Mouse (Mus musculus) heart, embryonic 10.5 days (tissue): ENCODE measurements around the gene Zfp568. TPM values are rescaled to one million over a fixed set of nuclear protein-coding genes. Genes with fewer than 3 reads are reported as not detected.

Experiments used
- DNase-seq: peaks from one replicate; pipeline ENCODE4 v3.0.0-alpha.2; 2017; ENCODE audit warnings: low spot score
- H3K27ac ChIP-seq: fragments of 300-500 bp; sonication (generic); 2 replicates; pipeline ENCODE4 v1.5.1; 2016; ENCODE audit warnings: mild to moderate bottlenecking
- H3K27me3 ChIP-seq: fragments of 300-500 bp; sonication (generic); 2 replicates; pipeline ENCODE4 v1.6.1; 2016; ENCODE audit warnings: mild to moderate bottlenecking; ENCODE audit not compliant: poor library complexity, insufficient read depth, severe bottlenecking
- H3K36me3 ChIP-seq: fragments of 300-500 bp; sonication (generic); 2 replicates; pipeline ENCODE4 v1.6.1; 2016; ENCODE audit warnings: mild to moderate bottlenecking, moderate library complexity
- H3K4me1 ChIP-seq: fragments of 300-500 bp; sonication (generic); 2 replicates; pipeline ENCODE4 v1.6.1; 2016; ENCODE audit warnings: mild to moderate bottlenecking
- H3K4me3 ChIP-seq: fragments of 300-500 bp; sonication (generic); 2 replicates; pipeline ENCODE4 v1.5.1; 2016; ENCODE audit warnings: mild to moderate bottlenecking, moderate library complexity
- H3K9me3 ChIP-seq: fragments of 300-500 bp; sonication (generic); 2 replicates; pipeline ENCODE4 v1.6.1; 2016; ENCODE audit warnings: mild to moderate bottlenecking, moderate library complexity
- whole genome bisulfite sequencing: fragments of 180-500 bp; shearing (Covaris S2); methylation state at CpG from one replicate; pipeline ENCODE4 v1.1.7; 2016; 5-methylcytosine and 5-hydroxymethylcytosine counted together
- polyA plus RNA-seq: library from polyadenylated mRNA; unstranded; fragments of >200 nt; fragmentation: Nextera tagmentation; extraction: Ambion mirVana; gene quantifications from 2 replicates; pipeline ENCODE4 v1.2.1, GENCODE M21; 2016

The Zfp568 gene
- 32.0 and 33.8 TPM in 2 replicates for polyA plus RNA-seq

DNA sequence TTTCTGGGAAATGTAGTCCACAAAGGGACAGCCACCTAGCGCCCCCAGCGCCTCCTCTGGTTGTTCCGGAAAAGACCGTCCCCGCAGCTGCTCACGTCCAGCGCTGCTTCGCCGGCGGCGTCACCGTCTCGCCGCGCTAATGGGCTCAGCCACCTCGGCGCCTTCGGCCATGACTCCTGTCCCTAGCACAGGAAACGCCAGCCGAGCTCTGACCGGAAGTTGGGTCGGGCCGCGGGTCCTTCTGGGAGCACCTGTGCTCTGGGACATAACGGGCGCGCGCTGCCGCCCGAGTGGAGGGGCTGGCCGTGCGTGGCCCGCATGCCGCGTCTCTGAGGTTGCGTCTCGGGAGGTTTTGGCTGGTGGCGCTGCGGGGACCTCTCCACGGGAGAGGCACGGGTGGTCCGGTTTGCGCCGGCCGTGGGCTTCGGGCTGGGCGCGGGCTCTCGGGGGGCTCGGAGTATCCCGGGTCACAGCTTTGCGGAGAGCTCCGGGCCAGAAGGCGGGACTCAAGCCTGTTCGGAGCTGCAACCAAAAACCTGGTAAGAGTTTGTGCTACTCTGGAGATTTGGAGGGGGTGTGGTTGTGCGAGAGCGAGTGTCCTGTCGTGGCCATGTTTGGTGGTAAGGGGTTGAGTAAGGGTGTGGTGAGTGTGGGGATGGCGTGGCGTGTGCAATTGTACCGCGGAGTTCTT lies at the start of gene Zfp568:
TSS of gene Zfp568 (plus strand) at position 266 of the 691 bp plus-strand sequence.
- WGBS: under 1% methylated on average over 62 of the region's 62 CpGs

DNA sequence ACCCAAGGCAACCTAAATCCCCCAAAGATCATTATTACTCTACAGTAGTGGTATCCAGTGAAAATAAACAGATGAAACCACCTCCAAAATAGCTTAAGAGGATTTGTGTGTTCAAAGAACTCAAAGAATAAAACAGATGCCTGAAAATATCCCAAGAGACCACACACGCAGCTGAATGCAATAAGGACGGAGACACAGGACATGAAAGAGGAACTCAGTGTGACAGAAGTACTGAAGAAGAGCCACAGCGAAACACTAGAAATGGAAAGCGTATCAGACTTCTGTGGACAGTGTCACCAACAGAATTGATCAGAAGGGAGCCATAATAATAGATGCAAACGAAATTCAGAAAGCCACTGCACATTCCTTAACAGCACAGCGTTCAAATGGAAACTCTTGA lies 44.9 kb upstream of the Zfp568 start:
- 90% methylated on average over 6 of the region's 6 CpGs for WGBS

More for the DNA sequence above, at the start of gene Zfp568:
- Histone ChIP-seq H3K4me3 (peak within 1 kb of the TSS; percentile 90), H3K36me3 (peaks cover 32% of the 10 kb centered on the region), H3K27me3 (no peaks in the 10 kb centered on the region), H3K4me1 (peaks cover 39% of the 10 kb centered on the region), H3K9me3 (no peaks in the 10 kb centered on the region), H3K27ac (peak within 1 kb of the TSS; percentile 96)
- peak; percentile 99 for DNase-seq

DNA sequence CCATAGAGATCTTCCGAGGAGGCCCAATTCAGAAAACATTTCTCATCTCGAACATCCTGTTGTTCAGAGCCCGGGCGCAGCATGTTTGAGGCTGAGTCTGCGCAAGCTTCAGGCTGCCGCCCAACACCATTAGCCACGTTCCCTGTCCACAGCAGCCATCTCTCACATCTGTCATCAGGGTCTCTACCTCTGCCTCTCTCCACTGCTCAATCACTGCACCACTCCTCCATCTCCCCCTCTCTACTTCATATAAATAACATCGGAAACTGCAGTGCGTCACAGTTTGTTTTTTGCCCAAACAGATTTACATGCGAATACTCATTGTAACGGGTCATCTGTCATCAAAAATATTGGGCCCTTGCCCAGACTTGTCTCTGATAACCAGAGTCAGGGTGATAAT lies 42.7 kb upstream of the Zfp568 start:
- WGBS: 88% methylated on average over 11 of the region's 11 CpGs
- no peak overlapping the region for H3K27ac ChIP-seq
- DNase-seq: no peak
- H3K9me3 ChIP-seq: no peaks in the 10 kb centered on the region
- no peak overlapping the region for H3K4me3 ChIP-seq
- peaks cover 61% of the 10 kb centered on the region for H3K36me3 ChIP-seq
- H3K4me1 ChIP-seq: no peaks in the 10 kb centered on the region
- no peaks in the 10 kb centered on the region for H3K27me3 ChIP-seq

More for the DNA sequence above, 44.9 kb upstream of the Zfp568 start:
- no peaks in the 10 kb centered on the region for H3K27me3 ChIP-seq
- no peaks in the 10 kb centered on the region for H3K9me3 ChIP-seq
- DNase-seq: no peak
- no peak overlapping the region for H3K4me3 ChIP-seq
- H3K27ac ChIP-seq: no peak overlapping the region
- peaks cover 73% of the 10 kb centered on the region for H3K36me3 ChIP-seq
- H3K4me1 ChIP-seq: no peaks in the 10 kb centered on the region

DNA sequence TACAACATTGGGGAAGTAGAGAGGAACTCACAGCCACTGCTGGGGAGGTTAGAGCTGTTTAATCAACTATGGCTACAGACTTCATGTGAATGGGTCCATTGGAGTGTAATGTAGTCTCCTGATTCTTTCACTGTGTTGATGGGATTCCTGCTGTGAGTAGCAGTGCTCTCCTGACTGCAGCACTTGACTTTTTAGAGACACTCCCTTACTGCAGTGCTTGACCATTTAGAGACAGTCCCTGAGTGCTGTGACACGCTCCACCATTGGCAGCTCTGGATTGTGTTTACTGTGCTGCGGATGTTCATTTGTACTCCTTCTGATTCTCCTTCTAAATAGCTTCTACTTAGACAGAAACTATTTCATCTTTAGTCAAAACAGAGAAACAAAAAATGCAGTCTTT lies 41.0 kb upstream of the Zfp568 start:
- 45% methylated on average over 2 of the region's 2 CpGs for WGBS
- H3K4me1 ChIP-seq: no peaks in the 10 kb centered on the region
- no peak overlapping the region for H3K4me3 ChIP-seq
- H3K36me3 ChIP-seq: peaks cover 54% of the 10 kb centered on the region
- no peak overlapping the region for H3K27ac ChIP-seq
- H3K9me3 ChIP-seq: no peaks in the 10 kb centered on the region
- H3K27me3 ChIP-seq: no peaks in the 10 kb centered on the region
- DNase-seq: no peak

DNA sequence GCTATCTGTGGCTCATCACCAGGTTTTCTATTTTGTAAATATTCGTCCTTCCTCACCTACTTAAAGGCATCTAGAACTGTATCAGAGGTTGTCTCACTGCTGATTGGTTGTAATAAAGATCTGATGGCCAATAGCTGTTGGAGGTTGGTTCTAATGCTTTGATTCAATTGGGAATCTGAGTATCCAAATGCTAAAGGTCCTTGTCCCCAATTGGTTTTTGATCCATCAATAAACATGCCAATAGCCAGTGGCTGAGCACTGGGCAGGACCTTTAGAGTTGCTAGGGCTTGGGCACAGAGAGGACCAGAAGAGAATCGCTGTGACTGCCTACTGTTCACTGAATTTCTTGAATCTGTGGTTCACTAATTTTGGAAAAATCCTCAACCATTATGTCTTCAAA lies 40.0 kb upstream of the Zfp568 start:
- H3K9me3 ChIP-seq: no peaks in the 10 kb centered on the region
- no peak overlapping the region for H3K4me3 ChIP-seq
- no peaks in the 10 kb centered on the region for H3K4me1 ChIP-seq
- WGBS: 66% methylated on average over 2 of the region's 2 CpGs
- peaks cover 55% of the 10 kb centered on the region for H3K36me3 ChIP-seq
- no peak for DNase-seq
- H3K27ac ChIP-seq: no peak overlapping the region
- no peaks in the 10 kb centered on the region for H3K27me3 ChIP-seq

DNA sequence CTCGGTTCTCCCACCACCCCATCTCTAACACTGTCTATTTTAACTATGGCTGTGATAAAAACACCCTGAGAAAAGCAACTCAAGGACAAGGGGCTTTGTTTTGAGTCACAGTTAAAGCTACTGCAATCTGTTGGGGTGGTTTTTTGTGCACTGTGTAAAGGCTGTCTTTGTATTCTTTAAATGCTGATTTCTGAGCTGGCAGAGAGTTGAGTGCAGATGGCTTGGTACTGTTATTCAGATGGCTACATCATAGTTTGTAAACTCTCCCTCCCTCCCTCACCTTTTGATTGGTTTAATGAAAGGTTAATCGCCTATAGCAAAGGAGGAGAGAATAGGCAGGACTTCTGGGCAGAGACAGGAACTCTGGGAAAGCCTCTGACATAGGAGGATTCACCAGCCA lies 39.6 kb upstream of the Zfp568 start:
- peaks cover 59% of the 10 kb centered on the region for H3K36me3 ChIP-seq

DNA sequence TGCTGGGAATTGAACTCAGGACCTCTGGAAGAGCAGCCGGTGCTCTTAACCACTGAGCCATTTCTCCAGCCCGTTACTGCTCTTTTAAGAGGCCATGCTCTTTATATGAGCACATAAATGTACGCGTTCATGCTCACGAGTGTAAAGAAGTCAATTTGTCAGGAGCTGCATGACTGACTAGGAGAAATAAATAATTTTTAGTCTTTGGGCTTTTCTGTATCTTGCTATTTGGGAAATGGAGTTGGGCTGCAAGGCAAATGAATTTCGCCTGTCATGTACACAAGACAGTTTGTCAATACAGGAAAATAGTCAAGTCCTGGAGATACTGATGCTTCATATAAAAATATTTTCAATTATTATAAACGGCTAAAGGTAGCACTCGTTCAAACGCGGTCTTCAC lies 30.7 kb upstream of the Zfp568 start:
- Histone ChIP-seq H3K4me1 (peaks cover 9% of the 10 kb centered on the region), H3K4me3 (peak overlapping the region; percentile 84), H3K27ac (peak overlapping the region; percentile 97), H3K36me3 (peaks cover 25% of the 10 kb centered on the region; the same call in 1 of the 2 replicates), H3K27me3 (no peaks in the 10 kb centered on the region), H3K9me3 (no peaks in the 10 kb centered on the region)
- DNase-seq: no peak
- WGBS: 53% methylated on average over 10 of the region's 10 CpGs

More for the DNA sequence above, 39.6 kb upstream of the Zfp568 start:
- H3K4me1 ChIP-seq: no peaks in the 10 kb centered on the region
- no peaks in the 10 kb centered on the region for H3K27me3 ChIP-seq
- no peak overlapping the region for H3K27ac ChIP-seq
- no peaks in the 10 kb centered on the region for H3K9me3 ChIP-seq
- no peak for DNase-seq
- WGBS: 82% methylated on average over 2 of the region's 2 CpGs
- no peak overlapping the region for H3K4me3 ChIP-seq

DNA sequence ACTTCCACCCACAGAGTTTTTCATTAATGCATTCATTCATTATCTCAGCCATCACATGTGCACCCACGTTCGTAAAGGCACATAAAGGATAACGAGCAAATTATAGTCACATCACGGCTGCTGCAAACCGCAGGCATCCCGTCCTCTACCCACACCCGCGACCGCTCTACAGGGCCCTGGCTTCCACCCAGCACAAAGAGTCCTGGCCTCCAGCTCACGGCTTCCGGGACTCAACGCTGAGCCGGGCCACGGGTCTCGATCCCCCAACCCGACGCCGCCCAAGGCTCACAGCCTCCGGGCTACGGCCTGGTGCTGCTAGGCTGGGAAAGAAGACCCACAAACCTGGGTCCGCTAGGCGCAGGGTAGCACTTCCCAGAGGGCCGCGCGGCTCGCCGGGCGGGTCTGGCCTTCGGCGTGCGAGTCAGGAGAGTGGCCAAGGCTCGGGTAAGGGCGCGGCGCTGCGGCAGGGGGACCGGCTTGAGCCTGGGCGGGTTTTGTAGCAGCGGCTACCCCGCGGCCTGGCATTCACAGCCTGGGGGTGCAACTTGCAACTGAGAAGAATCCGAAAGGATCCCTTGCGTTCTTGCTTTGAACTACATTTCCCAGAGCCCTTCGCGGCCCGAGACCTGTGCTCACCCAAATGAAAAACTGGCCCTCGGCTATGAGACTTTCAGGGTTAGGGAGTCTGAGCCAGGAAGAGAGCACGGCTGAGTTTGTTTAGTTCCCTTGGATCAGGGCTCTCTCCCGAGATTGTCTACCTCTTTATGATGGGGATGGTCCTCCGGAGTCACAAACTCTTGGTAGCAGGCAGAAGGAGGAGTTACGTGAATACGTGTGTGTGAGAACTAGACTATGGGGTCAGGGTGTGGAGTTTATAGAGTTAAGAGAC lies 30.0 kb upstream of the Zfp568 start, which contains the start of gene Zfp74:
TSS of gene Zfp74 (minus strand) at position 577 of the 889 bp plus-strand sequence.
- H3K9me3 ChIP-seq: no peaks in the 10 kb centered on the region
- peak within 1 kb of the TSS; percentile 97 for H3K27ac ChIP-seq
- no peaks in the 10 kb centered on the region for H3K27me3 ChIP-seq
- peaks cover 22% of the 10 kb centered on the region; the same call in 1 of the 2 replicates for H3K36me3 ChIP-seq
- peaks cover 9% of the 10 kb centered on the region for H3K4me1 ChIP-seq
- DNase-seq: peak; percentile 94
- WGBS: 2% methylated on average over 52 of the region's 52 CpGs
- H3K4me3 ChIP-seq: peak within 1 kb of the TSS; percentile 84

DNA sequence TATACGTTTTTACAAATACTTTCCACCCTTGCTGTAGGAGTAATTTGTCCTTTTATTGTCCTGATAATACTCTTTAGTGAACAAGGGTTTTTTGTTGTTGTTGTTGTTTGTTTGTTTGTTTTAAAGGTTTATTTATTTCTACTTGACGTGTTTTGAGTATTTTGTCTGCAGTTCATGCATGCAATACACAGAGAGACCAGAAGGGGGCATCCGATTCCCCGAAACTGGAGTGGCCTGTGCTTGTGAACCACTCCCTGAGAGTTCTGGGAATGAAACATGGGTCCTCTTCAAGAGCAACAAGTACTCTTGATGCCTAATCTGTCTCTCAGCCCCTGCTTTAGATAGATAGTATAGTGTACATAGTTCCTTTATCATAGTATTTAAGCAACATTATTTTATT lies 29.0 kb upstream of the Zfp568 start:
- H3K9me3 ChIP-seq: no peaks in the 10 kb centered on the region
- peak; percentile 81 for DNase-seq
- peak overlapping the region; percentile 97 for H3K27ac ChIP-seq
- WGBS: 19% methylated on average over 4 of the region's 4 CpGs
- peaks cover 17% of the 10 kb centered on the region; the same call in 1 of the 2 replicates for H3K36me3 ChIP-seq
- H3K4me3 ChIP-seq: peak overlapping the region; percentile 84
- peaks cover 9% of the 10 kb centered on the region for H3K4me1 ChIP-seq
- no peaks in the 10 kb centered on the region for H3K27me3 ChIP-seq

DNA sequence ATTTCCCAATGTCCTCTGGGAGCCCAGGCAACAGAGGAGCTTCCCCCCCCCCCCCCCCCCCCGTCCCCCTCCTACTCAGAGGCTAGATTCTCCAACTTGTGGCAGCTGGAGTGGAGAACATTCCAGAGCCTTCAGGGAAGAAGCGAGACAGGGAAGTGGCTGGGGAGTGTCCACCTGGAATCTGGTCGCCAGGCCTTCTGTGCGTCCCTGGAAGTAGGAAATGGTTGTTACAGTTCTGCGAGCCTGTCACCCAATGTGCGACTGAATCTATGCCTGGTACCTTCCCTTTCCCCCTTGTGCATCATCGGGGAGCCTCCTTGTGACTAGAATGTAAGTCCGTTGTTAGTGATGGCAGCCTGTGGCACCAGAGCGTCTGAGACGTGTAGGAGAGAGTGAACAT lies 27.5 kb upstream of the Zfp568 start:
- DNase-seq: peak; percentile 74
- Histone ChIP-seq H3K27me3 (no peaks in the 10 kb centered on the region), H3K9me3 (no peaks in the 10 kb centered on the region), H3K36me3 (peaks cover 2% of the 10 kb centered on the region; the same call in 1 of the 2 replicates), H3K4me3 (0 out of 2 replicates have a peak overlapping the region, but pooled peaks have one; percentile 31), H3K27ac (peak overlapping the region; percentile 64; the same call in 1 of the 2 replicates), H3K4me1 (peaks cover 9% of the 10 kb centered on the region)
- 47% methylated on average over 10 of the region's 10 CpGs for WGBS

DNA sequence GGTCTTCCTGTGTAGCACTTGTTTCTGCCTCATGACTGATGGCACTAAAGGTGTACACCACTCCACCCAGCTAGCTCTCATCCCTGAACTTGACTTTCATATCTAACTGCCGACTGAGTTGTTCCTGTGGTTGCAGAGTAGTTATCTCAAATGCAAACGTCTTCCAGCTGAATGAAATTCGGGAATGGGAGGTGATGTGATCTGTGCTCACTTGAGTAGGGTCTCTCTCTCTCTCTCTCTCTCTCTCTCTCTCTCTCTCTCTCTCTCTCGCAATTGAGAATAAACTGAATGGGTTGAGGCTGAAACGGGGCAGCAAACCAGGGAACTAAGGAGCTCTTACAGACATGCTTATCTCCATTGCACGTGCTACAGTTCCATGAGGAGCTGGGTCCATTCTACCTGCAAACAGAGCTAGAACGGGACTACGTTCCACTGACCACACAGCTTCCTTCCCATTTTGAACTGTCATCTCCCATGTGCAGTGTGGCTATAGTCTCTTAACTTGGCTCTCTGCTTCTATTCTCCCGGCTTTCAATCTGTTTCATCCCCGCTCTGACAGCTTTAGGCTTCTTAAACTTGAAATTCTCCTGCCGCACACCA lies 25.5 kb upstream of the Zfp568 start:
- no peak overlapping the region for H3K27ac ChIP-seq
- H3K27me3 ChIP-seq: no peaks in the 10 kb centered on the region
- WGBS: 78% methylated on average over 11 of the region's 11 CpGs
- H3K36me3 ChIP-seq: no peaks in the 10 kb centered on the region
- peaks cover 7% of the 10 kb centered on the region for H3K4me1 ChIP-seq
- H3K4me3 ChIP-seq: no peak overlapping the region
- no peak for DNase-seq
- no peaks in the 10 kb centered on the region for H3K9me3 ChIP-seq

DNA sequence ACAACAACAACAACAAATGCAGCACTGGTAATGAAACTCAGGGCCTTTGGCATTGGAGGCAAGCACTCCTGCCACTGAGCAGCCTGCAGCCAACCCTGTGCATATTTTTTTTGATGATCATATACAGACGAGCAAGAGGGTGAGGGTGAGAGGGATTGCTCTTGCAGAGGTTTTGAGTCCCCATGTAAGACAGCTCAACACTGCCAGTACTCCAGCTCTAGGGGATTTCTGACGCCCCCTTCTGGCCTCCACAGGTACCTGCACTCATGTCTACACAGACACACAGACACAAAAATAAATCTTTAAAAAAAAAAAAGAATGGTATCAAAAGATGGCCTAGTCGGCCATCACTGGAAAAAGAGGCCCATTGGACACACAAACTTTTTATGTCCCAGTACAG lies 24.8 kb upstream of the Zfp568 start:
- Histone ChIP-seq H3K27ac (no peak overlapping the region), H3K9me3 (no peaks in the 10 kb centered on the region), H3K4me3 (no peak overlapping the region), H3K4me1 (peaks cover 7% of the 10 kb centered on the region; the same call in 1 of the 2 replicates), H3K27me3 (no peaks in the 10 kb centered on the region), H3K36me3 (no peaks in the 10 kb centered on the region)
- WGBS: 60% methylated on average over 3 of the region's 3 CpGs
- no peak for DNase-seq
